Mouse (Mus musculus) ovary, adult 18-20 months (tissue): ENCODE results near the gene Pigyl.
A peak's percentile ranks its signal among the peaks of the same experiment; 100 is the strongest.
"Not testable (repeated sequence)": the region's sequence is repeated elsewhere in the genome, so short reads cannot be mapped to it uniquely, and the experiment has no call there.

Experiments used
- DNase-seq: peaks from one replicate; pipeline ENCODE4 v3.0.0; 2022; ENCODE audit warnings: low spot score, mixed read lengths

Gene Pigyl

GRCm38 (mm10) chr9:22139746-22140145, 16.9 kb upstream of the Pigyl start:
- DNase-seq: no peak

DNA sequence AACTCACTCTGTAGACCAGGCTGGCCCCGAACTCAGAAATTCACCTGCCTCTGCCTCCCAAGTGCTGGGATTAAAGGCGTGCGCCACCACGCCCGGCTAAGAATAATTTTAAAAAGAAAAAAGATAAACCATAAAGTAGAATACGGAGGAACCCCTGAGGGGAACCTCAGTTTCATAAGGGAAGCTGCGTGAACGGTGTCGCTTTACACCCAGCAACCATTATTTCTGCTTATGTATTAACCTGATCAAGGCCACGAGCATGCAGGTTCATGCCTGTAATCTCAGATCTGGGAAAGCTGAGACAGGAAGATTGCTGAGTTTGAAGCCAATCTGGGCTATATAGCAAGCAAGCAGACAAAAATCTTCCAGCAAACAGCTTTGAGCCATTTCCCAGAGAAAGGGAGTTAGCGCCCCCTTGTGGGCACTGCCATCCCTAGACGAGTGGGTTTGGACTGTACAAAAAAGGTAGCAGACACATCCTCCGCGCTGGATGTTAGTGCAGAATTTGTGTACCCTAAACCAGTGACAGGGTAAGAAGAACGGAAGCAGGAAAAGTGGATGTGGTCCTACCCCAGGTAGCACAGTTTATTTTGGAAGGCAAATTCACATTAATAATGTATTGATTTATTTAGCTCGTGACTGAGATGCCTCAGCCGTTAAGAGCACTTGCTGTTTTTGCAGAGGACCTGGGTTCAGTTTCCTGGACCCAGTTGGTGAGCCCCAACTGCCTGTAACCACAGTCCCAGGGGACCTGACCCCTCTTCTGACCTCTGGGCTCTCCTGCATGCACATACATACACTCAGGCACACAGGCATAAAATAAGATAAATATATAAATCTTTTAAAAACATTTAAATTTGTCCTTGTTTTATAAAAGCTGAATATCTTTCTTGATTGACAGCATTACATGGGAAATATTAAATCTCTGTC, 13.3 kb upstream of the Pigyl start:
- peak; percentile 64 for DNase-seq

GRCm38 (mm10) chr9:22144304-22144965, 12.2 kb upstream of the Pigyl start:
- no peak for DNase-seq

GRCm38 (mm10) chr9:22149426-22150248, 7.0 kb upstream of the Pigyl start:
- no peak for DNase-seq

DNA sequence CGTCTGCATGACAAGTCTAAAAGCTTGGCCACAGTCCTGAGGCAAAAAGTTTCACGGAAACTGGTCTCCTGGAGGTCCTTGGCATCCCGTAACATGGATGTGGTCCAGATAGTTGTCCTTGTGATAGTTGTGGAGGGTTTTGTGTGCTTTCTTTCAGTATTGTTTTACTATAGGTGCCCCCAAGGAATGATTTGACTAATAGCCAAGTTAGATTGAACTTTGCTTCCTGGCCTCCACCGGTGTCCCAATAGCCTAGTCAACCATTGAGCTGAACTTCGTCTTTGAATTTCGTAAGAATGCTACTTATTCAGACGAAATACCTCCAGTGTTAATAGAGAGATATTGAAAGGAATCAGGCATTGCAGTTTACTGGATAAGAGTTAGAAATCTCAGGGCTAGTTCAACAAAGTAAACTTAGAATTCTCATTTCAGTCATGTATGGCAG, 6.4 kb upstream of the Pigyl start:
- not testable (repeated sequence) for DNase-seq

- DNase-seq: no peak
These were observed 5.7 kb upstream of the Pigyl start for GRCm38 (mm10) chr9:22150946-22151345.

GRCm38 (mm10) chr9:22153810-22154209, 2.8 kb upstream of the Pigyl start:
- no peak for DNase-seq

- no peak for DNase-seq
These were observed 1.0 kb upstream of the Pigyl start for GRCm38 (mm10) chr9:22155614-22156013.

- DNase-seq: no peak
These were observed 1.0 kb downstream of the Pigyl start for GRCm38 (mm10) chr9:22157516-22158265.

DNA sequence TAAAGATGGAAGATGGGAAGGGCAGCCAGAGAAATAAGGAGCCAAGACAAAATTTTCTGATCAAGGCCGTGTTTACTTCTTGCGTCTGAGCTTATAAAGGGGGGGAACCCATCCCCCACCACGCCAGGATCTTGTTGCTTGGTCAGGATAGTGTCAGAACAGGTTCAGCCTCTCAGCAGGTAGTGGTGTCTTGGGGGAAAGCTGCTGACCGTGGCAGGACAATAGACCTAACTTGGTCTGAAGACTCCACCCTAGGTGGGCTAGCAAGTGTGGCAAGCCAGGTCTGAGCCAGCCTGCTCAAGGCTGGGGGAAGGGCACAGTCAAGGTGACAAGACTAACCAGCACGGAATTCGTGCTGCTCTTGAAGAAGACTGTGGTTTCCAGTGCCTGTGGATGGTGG, 4.7 kb downstream of the Pigyl start:
- DNase-seq: no peak

DNA sequence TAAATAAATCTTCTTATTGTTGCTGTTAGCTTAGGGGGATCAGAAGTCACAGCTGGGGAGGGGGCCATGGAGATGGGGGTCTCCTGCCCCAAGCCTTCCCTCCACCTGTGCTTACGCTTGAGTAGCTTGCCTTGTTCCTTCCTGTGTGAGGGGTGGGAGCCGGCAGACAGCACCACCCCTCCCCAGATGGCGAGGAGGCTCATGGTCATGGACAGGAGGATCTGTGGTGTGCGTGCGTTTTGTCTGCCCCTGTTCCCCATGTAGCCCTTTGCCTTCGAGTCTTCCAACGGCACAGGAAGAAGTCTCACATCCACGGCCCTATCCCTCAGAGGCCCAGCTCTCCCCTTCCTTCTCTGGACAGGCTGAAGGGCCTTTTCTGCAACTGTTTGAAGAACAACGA, 5.7 kb downstream of the Pigyl start:
- DNase-seq: no peak

- no peak for DNase-seq
These were observed 6.3 kb downstream of the Pigyl start for GRCm38 (mm10) chr9:22162912-22163311.

DNA sequence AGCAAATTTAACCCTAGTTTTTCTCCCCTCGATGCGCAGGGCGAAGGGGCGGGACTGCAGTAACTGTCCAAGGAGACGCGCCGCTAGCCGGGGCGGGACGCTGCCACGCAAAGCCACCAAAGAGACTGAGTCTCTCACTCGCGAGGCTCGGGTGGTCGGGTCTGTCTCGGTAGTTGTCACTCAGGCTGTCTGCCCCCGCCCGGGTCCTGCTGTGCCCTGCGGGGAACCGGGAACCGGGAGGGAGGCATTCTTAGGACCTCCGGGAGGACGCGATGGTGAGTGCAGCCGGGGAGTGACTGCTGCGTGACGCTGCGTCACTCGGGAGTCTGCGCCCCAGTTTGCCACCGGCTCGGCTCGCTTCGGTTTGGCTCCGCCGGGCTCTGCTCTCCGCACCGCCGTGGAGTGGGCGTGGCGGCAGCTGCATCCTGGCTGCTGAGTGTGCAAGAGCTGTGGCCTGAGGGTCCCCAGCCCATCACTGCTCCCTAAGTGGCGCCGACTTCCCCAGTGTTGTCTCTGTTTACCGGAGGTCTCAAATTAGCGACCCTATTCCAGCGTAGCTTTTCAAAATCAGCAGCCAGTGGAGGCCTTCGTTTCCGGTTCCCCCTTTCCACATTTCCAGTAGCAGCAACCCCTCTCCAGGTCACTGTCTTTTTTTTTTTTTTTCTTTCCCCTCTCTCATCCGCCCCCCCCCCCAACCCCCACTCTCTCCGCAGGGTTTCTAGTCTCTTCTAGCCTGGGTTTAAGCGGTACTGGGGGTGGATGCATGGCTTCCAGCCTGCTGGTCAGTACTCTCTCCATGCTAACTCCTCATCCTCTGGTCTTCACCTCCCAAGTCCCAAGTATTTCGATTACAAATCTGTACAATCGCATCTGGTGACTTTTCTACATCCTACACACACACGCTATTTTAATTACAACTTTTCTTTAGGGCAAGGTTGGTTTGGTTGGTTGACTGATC, 8.3 kb downstream of the Pigyl start:
- no peak for DNase-seq

DNA sequence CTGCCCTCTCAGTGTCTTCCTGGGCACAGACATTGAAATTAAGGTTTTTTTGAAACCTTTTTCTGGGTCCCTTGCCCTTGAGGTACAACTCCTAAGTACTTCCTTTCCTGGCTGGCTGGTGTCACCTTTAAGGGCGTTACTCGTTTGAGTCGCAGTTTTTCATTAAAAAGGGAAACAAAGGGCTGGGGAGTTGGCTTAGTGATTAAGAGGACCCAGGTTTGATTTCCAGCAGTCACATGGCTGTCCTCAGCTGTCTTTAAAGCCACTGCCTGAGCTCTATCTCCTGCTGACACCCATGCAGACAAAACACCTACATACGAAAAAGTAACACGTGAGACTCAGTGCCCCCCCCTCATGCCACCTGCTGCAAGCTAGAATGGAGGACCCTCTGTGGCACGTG, 9.3 kb downstream of the Pigyl start:
- no peak for DNase-seq

GRCm38 (mm10) chr9:22166686-22167085, 10.0 kb downstream of the Pigyl start:
- no peak for DNase-seq

DNA sequence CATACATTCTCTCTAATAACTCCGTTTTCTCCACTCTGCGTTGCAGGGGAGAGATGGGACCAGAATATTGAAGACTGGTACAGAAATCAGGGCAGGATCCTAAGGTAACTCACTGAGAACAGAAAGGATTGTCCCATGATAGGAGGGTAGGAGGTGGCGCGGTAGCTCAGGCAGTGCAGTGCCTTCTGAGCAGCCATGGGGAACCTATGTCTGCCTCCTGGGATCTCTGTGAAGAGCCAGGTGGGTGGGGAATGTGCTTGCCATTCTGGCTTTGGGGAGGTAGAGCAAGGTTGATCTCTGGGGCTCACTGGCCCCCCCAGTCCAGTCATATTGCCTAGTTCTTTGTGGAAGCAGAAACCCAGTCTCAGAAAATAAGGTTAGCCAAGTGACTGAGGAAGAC, 11.1 kb downstream of the Pigyl start:
- no peak for DNase-seq

DNA sequence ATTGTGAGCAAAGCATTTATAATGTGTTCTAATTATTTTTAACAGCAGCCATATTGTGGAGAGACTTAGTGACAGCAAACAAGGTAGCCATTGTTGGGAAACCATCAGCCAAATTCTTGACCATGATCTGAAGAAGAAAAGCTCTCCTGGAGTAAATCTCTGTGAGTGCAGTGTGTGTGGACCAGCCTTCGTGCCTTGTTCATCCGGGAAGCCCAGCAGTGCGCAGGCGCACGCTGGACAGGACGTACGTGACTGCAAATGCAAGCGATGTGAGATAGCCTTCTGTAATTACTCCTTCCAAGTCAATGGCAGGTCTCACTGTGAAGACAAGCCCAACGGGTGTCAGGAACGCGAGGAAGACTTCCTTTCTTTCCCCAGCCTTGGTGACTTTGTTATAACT, 12.7 kb downstream of the Pigyl start:
- DNase-seq: no peak

DNA sequence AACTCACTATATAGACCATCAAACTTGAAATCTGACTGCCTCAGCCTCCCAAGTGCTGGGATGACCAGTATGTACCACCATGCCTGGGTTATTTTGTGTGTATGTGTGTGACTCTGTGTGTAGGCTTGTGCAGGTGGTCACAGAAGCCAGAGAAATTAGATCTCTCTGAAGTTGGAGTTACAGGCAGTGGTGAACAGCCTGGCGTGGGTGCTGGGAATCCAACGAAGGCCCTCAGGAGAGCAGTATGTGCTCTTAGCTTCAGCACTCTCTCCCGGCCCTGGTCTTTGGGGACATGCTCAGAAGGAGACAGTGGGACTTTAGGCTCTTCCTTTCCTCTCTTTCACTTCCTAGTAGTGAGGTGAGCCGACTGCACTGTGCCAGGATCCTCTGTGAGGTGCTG, 15.7 kb downstream of the Pigyl start:
- DNase-seq: no peak

DNA sequence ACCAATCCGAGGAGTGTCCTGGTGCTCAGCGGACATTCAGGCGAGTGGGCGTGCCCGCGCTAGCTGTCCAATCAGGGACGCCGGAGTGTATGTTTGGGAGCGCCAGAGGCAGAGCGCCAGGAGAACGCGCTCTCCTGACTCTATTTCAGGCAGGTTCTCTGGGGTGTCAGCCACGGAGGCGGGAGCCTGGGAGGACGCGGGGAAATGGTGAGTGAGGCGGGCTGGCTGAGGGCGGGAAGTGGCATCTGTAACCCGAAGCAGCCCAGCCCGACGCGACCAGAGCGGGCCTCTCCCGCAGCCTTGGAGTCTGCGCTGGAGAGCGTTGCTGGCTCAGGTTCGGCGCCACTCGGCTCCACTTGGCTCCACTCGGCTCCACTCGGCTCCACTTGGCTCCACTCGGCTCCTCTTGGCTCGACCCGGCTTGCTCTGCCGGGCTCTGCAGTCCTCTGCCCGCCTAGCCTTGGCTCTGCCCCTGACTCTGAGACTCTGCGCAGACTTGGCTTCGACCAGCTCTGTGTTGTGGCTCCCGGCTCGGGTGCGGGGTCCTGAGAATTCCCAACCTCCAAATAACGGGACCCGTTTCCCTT, 31.5 kb downstream of the Pigyl start, which contains the start of gene Zfp872:
Gene Zfp872 (plus strand): TSS at position 66 of the 587 bp plus-strand sequence.
- peak; percentile 36 for DNase-seq

DNA sequence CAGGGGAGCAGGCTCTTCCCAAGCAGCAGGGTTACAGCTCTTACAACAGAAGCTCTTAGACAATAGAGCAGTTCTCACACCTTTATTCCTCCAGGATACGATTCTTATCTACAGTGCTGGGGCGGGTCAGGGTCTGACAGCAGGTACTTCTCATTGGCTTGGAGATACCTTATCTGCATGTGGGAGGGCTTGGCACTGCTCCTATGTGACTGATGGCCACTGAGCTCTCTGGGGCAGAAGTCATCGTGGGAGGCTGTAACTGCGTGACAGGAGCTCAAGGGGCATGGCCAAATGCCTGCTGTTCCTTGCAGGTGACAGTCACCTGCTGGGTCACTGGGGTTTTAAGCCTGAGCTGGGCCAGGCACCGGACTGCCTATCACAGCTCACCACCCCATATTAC, 39.8 kb downstream of the Pigyl start:
- DNase-seq: no peak
